Mouse (Mus musculus) lung, embryonic 15.5 days (tissue): ENCODE measurements around the gene Zfp148. TPM values are rescaled to one million over a fixed set of nuclear protein-coding genes. Genes with fewer than 3 reads are reported as not detected.

Experiments
- ATAC-seq: fragments of 200-750 bp; cut with Nextera tagmentation; 2 replicates; pipeline ENCODE4 v1.8.0; 2017; ENCODE audit warnings: moderate number of reproducible peaks, borderline replicate concordance; ENCODE audit not compliant: low FRiP score, low TSS enrichment; ENCODE audit errors: extremely low read depth
- H3K27ac ChIP-seq: fragments of 300-500 bp; sonication (generic); 2 replicates; pipeline ENCODE4 v1.5.1; 2015; ENCODE audit warnings: moderate library complexity, mild to moderate bottlenecking, inconsistent platforms
- H3K27me3 ChIP-seq: fragments of 300-500 bp; sonication (generic); 2 replicates; pipeline ENCODE4 v1.6.1; 2015; ENCODE audit warnings: inconsistent platforms
- H3K36me3 ChIP-seq: fragments of 300-500 bp; sonication (generic); 2 replicates; pipeline ENCODE4 v1.6.1; 2015; ENCODE audit warnings: inconsistent platforms
- H3K4me1 ChIP-seq: fragments of 300-500 bp; sonication (generic); 2 replicates; pipeline ENCODE4 v1.6.1; 2015; ENCODE audit warnings: inconsistent platforms
- H3K4me2 ChIP-seq: fragments of 300-500 bp; sonication (generic); 2 replicates; pipeline ENCODE4 v1.6.1; 2015; ENCODE audit warnings: inconsistent platforms, mild to moderate bottlenecking, moderate library complexity
- H3K4me3 ChIP-seq: fragments of 300-500 bp; sonication (generic); 2 replicates; pipeline ENCODE4 v1.5.1; 2015; ENCODE audit warnings: mild to moderate bottlenecking, inconsistent platforms
- H3K9ac ChIP-seq: fragments of 300-500 bp; sonication (generic); 2 replicates; pipeline ENCODE4 v1.6.1; 2015; ENCODE audit warnings: inconsistent platforms
- H3K9me3 ChIP-seq: fragments of 300-500 bp; sonication (generic); 2 replicates; pipeline ENCODE4 v1.6.1; 2016; ENCODE audit warnings: inconsistent platforms
- WGBS: fragments of 180-500 bp; shearing (Covaris S2); methylation state at CpG from one replicate; pipeline ENCODE4 v1.1.7; 2015; 5-methylcytosine and 5-hydroxymethylcytosine counted together
- polyA plus RNA-seq: library from polyadenylated mRNA; unstranded; fragments of >200 nt; fragmentation: Nextera tagmentation; extraction: Ambion mirVana; gene quantifications from 2 replicates; pipeline ENCODE4 v1.2.1, GENCODE M21; 2015

Zfp148 gene
- polyA plus RNA-seq, 1 experiment from 2014 or later, result 61.4 TPM

GRCm38 (mm10) chr16:33516807-33517565 is 136.3 kb downstream of the Zfp148 start, which contains the start of gene Slc12a8:
Gene Slc12a8 (plus strand): TSS chr16:33517328.
- peak; percentile 64; the same call in 1 of the 2 replicates for ATAC-seq
- WGBS, result 8% methylated on average over 27 of the region's 27 CpGs
- no peaks in the 10 kb centered on the region for H3K9me3 ChIP-seq
- no peak within 1 kb of the TSS for H3K27ac ChIP-seq
- H3K9ac ChIP-seq, result peak within 1 kb of the TSS; percentile 30
- peaks cover 17% of the 10 kb centered on the region for H3K4me1 ChIP-seq
- no peaks in the 10 kb centered on the region for H3K27me3 ChIP-seq
- peak within 1 kb of the TSS; percentile 82 for H3K4me2 ChIP-seq
- H3K36me3 ChIP-seq, result no peaks in the 10 kb centered on the region
- peak within 1 kb of the TSS; percentile 37 for H3K4me3 ChIP-seq

- no peaks in the 10 kb centered on the region for H3K36me3 ChIP-seq
- H3K4me2 ChIP-seq, result peak overlapping the region; percentile 82
- no peaks in the 10 kb centered on the region for H3K27me3 ChIP-seq
- H3K4me1 ChIP-seq, result peaks cover 17% of the 10 kb centered on the region
- no peaks in the 10 kb centered on the region for H3K9me3 ChIP-seq
- WGBS, result 9% methylated on average over 4 of the region's 4 CpGs
- no peak overlapping the region for H3K27ac ChIP-seq
- H3K9ac ChIP-seq, result 0 out of 2 replicates have a peak overlapping the region, but pooled peaks have one; percentile 30
- no peak; the same call in 1 of the 2 replicates for ATAC-seq
- H3K4me3 ChIP-seq, result peak overlapping the region; percentile 37
Measured at GRCm38 (mm10) chr16:33517627-33518026, 137.0 kb downstream of the Zfp148 start.

- H3K4me3 ChIP-seq, result no peak overlapping the region
- no peaks in the 10 kb centered on the region for H3K9me3 ChIP-seq
- H3K36me3 ChIP-seq, result no peaks in the 10 kb centered on the region
- H3K4me2 ChIP-seq, result no peak overlapping the region
- 40% methylated on average over 7 of the region's 7 CpGs for WGBS
- H3K27ac ChIP-seq, result no peak overlapping the region
- H3K9ac ChIP-seq, result no peak overlapping the region
- no peak for ATAC-seq
- no peaks in the 10 kb centered on the region for H3K27me3 ChIP-seq
- peaks cover 17% of the 10 kb centered on the region for H3K4me1 ChIP-seq
Measured at GRCm38 (mm10) chr16:33518236-33518635, 137.6 kb downstream of the Zfp148 start.

GRCm38 (mm10) chr16:33519916-33520568 is 139.4 kb downstream of the Zfp148 start:
- Histone ChIP-seq H3K36me3 (no peaks in the 10 kb centered on the region), H3K9me3 (no peaks in the 10 kb centered on the region), H3K4me3 (no peak overlapping the region), H3K9ac (no peak overlapping the region), H3K27me3 (no peaks in the 10 kb centered on the region), H3K4me1 (peaks cover 17% of the 10 kb centered on the region), H3K4me2 (no peak overlapping the region), H3K27ac (no peak overlapping the region)
- WGBS, result 63% methylated on average over 6 of the region's 6 CpGs
- no peak for ATAC-seq

- Histone ChIP-seq H3K9ac (no peak overlapping the region), H3K4me1 (peaks cover 7% of the 10 kb centered on the region), H3K36me3 (no peaks in the 10 kb centered on the region), H3K4me3 (no peak overlapping the region), H3K9me3 (no peaks in the 10 kb centered on the region), H3K27ac (no peak overlapping the region), H3K4me2 (no peak overlapping the region), H3K27me3 (no peaks in the 10 kb centered on the region)
- no peak for ATAC-seq
- 41% methylated on average over 4 of the region's 4 CpGs for WGBS
Measured at GRCm38 (mm10) chr16:33522516-33522915, 141.9 kb downstream of the Zfp148 start.

- Histone ChIP-seq H3K9me3 (no peaks in the 10 kb centered on the region), H3K4me2 (no peak overlapping the region), H3K27ac (no peak overlapping the region), H3K9ac (no peak overlapping the region), H3K4me1 (no peaks in the 10 kb centered on the region), H3K27me3 (no peaks in the 10 kb centered on the region), H3K4me3 (no peak overlapping the region), H3K36me3 (no peaks in the 10 kb centered on the region)
- WGBS, result 57% methylated on average over 10 of the region's 10 CpGs
- ATAC-seq, result no peak
Measured at GRCm38 (mm10) chr16:33523571-33523970, 142.9 kb downstream of the Zfp148 start.

GRCm38 (mm10) chr16:33529502-33530454 is 149.1 kb downstream of the Zfp148 start:
- no peak overlapping the region for H3K4me2 ChIP-seq
- H3K4me3 ChIP-seq, result no peak overlapping the region
- no peak overlapping the region for H3K9ac ChIP-seq
- H3K36me3 ChIP-seq, result no peaks in the 10 kb centered on the region
- no peak; the same call in 1 of the 2 replicates for ATAC-seq
- no peaks in the 10 kb centered on the region for H3K27me3 ChIP-seq
- 46% methylated on average over 11 of the region's 11 CpGs for WGBS
- H3K4me1 ChIP-seq, result peaks cover 9% of the 10 kb centered on the region; the same call in 1 of the 2 replicates
- no peaks in the 10 kb centered on the region for H3K9me3 ChIP-seq
- H3K27ac ChIP-seq, result peak overlapping the region; percentile 32; the same call in 1 of the 2 replicates

GRCm38 (mm10) chr16:33531184-33531583 is 150.5 kb downstream of the Zfp148 start:
- Histone ChIP-seq H3K27ac (no peak overlapping the region), H3K27me3 (no peaks in the 10 kb centered on the region), H3K4me3 (no peak overlapping the region), H3K4me1 (peaks cover 9% of the 10 kb centered on the region; the same call in 1 of the 2 replicates), H3K4me2 (no peak overlapping the region), H3K9me3 (no peaks in the 10 kb centered on the region), H3K9ac (no peak overlapping the region), H3K36me3 (no peaks in the 10 kb centered on the region)
- 67% methylated on average over 8 of the region's 8 CpGs for WGBS
- no peak for ATAC-seq

GRCm38 (mm10) chr16:33536456-33536855 is 155.8 kb downstream of the Zfp148 start:
- H3K36me3 ChIP-seq, result no peaks in the 10 kb centered on the region
- H3K4me3 ChIP-seq, result no peak overlapping the region
- whole genome bisulfite sequencing, result 71% methylated on average over 8 of the region's 8 CpGs
- no peak overlapping the region for H3K27ac ChIP-seq
- no peak overlapping the region for H3K9ac ChIP-seq
- ATAC-seq, result no peak
- H3K4me1 ChIP-seq, result no peaks in the 10 kb centered on the region
- no peak overlapping the region for H3K4me2 ChIP-seq
- no peaks in the 10 kb centered on the region for H3K27me3 ChIP-seq
- H3K9me3 ChIP-seq, result no peaks in the 10 kb centered on the region

GRCm38 (mm10) chr16:33537499-33538225 is 157.0 kb downstream of the Zfp148 start:
- no peak for ATAC-seq
- Histone ChIP-seq H3K27ac (no peak overlapping the region), H3K4me2 (no peak overlapping the region), H3K9ac (no peak overlapping the region), H3K36me3 (no peaks in the 10 kb centered on the region), H3K27me3 (no peaks in the 10 kb centered on the region), H3K4me1 (no peaks in the 10 kb centered on the region), H3K9me3 (no peaks in the 10 kb centered on the region), H3K4me3 (no peak overlapping the region)
- WGBS, result 64% methylated on average over 21 of the region's 21 CpGs

- Histone ChIP-seq H3K27ac (no peak overlapping the region), H3K9ac (no peak overlapping the region), H3K4me3 (no peak overlapping the region), H3K4me1 (no peaks in the 10 kb centered on the region), H3K4me2 (no peak overlapping the region), H3K9me3 (no peaks in the 10 kb centered on the region), H3K27me3 (no peaks in the 10 kb centered on the region), H3K36me3 (no peaks in the 10 kb centered on the region)
- no peak for ATAC-seq
- 91% methylated on average over 2 of the region's 2 CpGs for WGBS
Measured at GRCm38 (mm10) chr16:33544346-33544745, 163.7 kb downstream of the Zfp148 start.
